Mouse (Mus musculus) frontal cortex, adult 2 months (tissue): ENCODE results near the gene Accs. TPM values are rescaled to one million over a fixed set of nuclear protein-coding genes. Genes with fewer than 3 reads are reported as not detected.
A peak's percentile ranks its signal among the peaks of the same experiment; 100 is the strongest.

ENCODE experiments used
- DNase-seq, 2 experiments: peaks; one replicate each; pipeline ENCODE4 v3.0.0; 2022; ENCODE audit warnings: low spot score in 1 of 2; ENCODE audit errors: extremely low spot score in 1 of 2
- polyA plus RNA-seq: library from polyadenylated mRNA; depleted of rRNA; stranded (reverse); fragments of >200 nt; gene quantifications from 2 replicates; pipeline ENCODE4 v1.2.3, GENCODE M21; 2012; rRNA removed

Gene Accs
- 8.7 and 9.1 TPM in 2 replicates for polyA plus RNA-seq

DNA sequence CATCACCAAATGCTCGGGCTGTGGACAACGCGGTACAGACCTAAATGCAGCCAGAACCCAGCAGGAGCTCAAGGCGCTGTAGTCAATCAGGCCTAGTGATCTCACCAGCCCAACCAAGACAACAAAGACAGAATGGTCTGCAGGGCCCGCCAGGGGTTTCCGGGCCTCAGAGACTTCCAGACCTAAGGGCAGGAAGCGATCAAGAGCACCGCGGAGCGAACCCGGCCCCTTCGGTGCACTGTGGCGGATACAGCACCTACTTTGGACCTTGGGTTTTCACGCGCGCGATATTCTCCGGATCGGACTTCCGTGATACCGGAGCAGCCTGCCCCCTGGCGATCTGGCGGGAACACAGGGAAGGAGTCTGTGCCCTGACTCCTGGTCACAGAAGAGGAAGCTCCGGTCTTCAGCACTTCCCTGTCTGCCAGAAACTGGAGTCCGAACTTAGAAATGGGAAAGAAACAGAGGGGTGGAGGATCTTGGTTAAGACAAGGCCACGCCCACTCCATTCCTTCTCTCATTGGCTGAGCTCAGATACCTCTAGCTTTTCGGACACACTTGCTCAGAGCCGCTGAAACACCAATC is at the start of gene Accs:
Accs (minus strand) TSS at position 439 of the 585 bp plus-strand sequence.
- DNase-seq, result peak; percentile 7 to 57

DNA sequence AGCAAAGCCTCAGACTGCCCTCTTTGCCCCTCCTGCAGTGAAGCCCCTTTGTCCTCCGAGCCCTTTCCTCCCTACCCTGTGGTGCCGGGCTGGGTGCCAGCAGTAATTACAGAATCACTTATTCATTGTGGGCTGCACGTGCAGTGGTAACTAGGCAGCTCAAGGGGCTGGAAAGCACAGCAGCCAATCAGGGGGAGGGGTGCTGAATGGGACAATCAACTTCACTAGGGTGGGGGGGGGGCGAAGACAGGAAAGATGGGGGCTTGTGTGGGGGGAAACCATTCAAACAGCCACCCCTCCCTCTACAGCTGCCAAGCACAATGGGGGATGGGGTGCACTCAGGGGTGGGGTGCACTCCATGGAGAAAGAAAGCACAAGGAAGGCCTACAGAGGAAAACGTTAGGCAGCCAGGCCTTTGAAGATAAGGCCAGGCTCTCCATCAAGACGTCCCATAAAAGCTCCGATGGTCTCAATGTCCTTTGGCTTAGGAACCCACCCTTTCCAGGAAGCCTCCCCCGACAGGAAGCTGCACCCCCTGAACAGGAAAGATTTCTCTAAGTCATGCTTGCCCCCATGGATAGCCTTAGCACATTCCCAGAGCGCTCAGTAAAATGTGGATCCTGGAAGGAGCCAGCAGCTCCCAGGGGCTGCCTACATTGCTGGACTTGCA is 42.0 kb upstream of the Accs start:
- peak; percentile 53 to 77 for DNase-seq

DNA sequence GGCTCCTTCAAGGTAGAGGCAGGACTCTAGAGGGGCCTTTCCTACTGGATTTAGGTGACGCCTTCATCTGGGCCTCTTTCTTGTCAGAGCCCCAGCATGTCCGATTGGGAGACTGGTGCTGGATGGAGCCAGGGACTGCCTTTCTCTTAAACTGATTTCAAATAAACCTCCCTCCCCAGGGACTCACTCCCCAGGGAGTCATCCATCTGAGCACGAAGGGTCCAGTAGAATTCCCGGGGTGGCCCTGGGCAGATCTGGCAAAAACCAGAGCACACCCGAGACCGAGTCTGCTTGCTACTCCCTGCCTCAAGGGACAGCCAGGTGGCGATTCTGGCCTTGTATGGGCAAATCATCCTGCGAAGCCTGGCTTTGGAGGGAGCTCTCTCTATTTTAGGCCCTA is 40.4 kb upstream of the Accs start:
- no peak for DNase-seq

DNA sequence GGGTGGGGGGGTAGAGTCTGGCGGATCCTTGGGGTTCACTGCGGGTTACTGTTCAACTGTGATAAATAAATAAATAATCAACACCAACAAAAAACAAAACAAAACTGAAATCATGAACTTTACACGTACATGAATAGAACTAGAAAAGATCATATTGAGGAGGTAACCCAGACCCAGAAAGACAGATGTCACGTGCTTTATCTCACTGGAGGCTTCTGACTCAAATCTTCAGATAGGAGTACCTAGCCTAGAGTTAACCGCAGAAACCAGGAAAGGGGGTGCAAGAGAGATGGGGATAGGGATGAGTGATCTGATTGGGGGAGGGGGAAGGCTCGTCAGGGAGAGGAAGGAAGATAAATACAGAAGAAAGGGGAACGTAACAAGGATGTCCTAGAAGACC is 39.3 kb upstream of the Accs start:
- no peak for DNase-seq

DNA sequence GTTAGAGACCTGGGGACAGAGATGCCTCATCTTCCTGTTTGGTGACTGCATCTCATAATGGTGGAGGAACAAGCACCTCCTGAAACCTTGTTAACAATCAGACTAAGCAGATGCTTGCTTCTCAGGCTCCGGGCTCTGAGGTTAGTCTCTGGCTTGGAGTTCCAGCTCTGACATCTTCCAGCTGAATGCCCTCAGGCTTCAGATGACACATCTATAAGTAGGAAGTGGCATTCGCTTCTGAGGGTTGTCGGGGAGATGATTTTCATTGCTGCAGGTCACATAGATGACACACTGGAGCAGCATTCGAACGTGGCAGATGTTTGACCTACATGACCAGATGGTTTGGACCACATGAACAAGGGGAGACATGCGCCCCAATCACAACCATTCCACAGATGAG is 38.6 kb upstream of the Accs start:
- no peak for DNase-seq

DNA sequence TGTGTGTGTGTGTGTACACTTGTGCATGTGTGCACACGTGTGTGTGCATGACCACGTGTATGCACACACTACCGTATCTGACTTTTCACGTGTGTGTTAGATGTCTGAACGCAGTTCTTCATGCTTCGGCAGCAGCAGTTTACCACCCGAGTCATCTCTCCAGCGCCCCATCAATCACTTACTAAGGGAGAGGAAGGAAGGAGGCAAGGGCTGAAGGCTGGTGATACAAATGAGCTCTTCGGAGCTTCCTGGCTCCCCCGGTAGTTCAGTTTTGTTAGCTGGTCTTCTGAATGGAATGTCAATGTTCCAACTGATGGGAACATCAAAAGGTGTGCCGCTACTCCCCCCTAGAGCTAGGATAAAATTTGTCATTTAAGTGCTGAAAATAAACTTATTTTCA is 37.5 kb upstream of the Accs start:
- no peak for DNase-seq

DNA sequence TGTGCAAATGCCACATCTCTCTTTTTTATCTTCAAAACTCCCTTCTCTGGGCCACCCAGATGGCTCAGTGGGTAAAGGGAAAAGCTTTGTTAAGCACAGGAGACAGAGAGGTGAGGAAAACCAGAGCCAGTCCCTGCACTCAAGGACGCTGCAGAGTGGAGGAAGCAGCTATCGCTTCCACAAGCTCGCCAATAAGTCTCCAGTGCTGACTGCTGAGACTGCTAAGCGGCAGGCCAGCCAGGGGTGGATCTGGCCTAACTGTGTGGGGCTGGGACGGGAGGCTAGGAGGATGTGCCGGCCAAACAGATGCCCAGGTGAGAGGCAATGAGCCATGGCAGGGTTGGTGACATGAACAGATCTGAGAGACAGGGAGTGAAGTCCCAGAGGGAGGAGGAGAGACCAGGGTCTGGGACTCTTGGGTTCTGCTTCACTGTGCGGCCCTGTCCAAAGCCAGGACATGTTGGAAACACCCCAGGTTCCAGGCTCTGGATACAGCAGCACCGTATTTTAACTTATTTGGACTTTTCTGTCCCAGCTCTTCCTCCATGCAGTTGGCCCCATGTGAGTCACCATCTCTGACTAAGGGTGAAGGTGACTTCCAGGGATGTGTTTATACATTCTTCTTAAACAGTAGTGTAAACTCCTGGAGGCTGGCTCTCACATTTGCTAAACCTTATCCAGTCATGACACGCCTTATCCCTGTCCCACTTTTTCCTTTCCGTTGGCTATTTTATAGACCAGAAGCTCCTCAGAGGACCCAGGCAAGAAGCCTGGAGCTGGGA is 36.5 kb upstream of the Accs start:
- no peak for DNase-seq

DNA sequence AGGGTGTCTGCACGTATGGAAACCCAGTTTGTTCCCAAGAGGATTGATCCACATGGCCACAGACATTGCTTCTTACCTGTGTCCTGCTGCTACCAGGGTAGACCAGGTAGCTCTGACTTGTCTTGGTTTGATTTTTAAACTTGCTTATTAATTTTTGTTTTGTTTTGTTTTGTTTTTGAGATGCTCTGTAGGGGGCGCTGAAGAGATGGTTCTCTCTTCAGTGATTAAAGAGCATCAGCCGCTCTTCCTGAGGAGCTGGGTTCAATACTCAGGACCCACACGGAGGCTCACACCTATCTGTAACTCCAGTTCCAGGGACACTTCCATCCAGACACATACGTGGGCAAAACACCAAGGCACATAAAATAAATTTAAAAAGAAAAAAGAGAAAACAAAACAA is 33.3 kb upstream of the Accs start:
- DNase-seq, result no peak

DNA sequence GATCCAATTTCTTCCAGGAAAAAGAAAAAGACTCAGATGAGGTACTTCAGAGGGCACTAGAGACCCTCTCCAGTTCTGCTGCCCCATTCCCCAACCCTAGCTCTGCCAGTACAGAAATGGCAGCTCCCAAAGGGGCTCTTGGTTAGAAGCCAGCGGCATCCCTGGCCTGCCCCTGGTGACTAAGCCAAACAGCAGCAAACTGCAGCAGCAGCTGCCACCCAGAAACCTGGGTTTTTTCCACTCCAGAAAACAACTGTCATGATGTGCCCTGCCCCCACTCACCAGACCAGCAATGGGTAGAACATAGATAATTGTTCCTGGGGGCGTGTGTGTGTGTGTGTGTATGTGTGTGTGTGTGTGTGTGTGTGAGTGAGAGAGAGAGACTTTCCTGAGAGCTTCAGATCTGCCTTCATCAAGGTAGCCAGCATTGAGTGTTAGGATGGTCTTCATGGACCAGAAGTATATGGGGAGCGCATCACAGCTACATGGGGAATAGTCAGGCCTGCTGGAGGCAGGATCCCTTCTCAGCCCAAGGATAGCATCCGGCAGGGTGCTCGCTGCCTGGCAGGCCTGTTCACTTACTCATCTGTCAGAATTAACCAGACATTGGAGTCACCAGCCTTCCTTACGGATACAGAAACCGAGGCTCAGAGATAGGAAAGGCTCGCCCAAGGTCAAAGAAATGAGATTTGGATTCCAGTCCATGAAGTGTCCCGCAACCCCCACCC is 32.1 kb upstream of the Accs start:
- no peak for DNase-seq

DNA sequence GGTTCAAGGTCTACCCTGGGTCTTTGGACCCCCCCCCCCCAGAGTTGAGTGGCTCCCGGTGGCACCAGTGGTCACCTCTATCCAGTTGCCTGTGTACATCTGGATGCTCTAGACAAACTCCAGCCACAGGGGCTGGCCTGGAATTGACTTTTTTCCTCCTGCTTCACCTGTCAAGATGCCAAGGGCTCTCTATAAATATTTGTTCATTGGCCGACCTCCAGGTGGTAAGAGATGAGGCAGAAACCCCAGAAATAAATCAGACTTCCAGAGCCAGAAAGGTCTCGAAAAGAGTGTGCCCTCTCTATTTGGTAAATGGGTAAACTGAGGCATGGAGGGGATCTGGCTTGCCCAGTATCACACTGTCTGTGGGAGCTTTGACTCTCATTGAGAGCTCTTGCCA is 31.2 kb upstream of the Accs start:
- DNase-seq, result no peak

DNA sequence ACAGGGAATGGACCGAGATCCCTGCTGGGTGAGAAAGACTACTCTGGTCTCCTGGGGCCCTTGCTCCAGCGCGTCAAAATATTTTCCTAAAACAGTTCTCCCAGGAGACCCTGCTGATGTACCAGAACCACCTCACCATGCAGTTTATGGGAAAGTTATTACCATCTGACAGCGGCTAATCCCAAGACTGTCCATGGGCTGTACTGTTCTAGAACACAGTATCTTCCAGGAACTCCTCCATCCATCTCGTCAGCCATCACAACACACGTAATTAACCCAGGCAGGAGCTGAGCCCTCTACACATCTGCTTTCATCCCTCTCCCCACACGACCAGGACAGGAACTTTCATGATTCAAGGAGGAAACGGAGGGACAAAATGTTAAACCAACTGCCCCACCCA is 30.7 kb upstream of the Accs start:
- no peak for DNase-seq

DNA sequence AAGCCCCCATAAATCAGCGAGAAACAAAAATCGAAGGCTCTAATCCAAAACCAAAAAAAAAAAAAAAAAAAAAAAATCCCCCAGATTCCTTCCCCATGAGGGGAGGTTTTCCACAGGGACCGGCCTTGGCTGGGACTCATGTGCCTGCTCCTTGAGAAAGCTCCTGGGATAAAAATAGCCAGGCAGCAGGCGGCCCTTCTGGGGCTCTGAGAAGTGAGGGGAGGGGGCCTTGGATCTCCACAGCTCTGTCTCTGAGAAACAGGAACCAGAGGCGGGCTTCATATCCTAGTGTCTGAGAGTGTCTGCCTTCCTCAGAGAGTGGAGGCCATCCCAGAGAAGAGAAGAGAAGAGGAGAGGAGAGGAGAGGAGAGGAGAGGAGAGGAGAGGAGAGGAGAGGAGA is 27.3 kb upstream of the Accs start:
- no peak for DNase-seq

DNA sequence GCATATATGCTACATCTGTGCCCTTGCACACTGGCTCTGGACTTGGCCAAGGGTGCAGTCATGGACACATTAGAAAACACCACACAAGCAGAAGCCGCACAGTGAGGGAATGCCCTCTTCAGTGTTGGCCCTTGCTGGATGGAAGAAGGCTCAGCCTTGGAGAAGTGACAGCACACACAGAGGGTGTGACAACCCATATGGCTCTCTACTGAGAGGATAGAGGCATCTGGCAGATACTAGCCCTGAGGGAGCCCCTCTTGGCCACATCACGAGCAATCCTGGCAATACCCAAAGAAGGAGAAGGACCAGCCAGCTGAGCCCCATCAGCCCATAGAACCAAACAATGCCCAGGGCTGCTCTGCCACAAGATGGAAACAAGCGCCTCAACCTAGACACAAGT is 24.9 kb upstream of the Accs start:
- no peak for DNase-seq

DNA sequence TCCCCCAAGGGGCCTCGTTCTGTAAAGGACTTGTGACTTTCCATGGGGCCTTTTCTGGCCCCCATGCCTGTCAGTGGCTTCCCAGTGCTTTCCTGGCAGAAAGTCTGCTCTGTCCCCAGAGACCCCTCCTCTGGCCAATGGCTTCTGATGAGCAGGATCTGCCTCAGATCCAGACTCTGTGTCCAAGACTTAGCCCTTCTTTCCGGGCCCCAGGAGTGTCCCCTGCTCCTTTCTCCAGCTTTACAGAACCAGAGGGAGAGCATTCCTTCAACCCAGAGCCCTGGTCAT is 24.4 kb upstream of the Accs start:
- DNase-seq, result no peak

DNA sequence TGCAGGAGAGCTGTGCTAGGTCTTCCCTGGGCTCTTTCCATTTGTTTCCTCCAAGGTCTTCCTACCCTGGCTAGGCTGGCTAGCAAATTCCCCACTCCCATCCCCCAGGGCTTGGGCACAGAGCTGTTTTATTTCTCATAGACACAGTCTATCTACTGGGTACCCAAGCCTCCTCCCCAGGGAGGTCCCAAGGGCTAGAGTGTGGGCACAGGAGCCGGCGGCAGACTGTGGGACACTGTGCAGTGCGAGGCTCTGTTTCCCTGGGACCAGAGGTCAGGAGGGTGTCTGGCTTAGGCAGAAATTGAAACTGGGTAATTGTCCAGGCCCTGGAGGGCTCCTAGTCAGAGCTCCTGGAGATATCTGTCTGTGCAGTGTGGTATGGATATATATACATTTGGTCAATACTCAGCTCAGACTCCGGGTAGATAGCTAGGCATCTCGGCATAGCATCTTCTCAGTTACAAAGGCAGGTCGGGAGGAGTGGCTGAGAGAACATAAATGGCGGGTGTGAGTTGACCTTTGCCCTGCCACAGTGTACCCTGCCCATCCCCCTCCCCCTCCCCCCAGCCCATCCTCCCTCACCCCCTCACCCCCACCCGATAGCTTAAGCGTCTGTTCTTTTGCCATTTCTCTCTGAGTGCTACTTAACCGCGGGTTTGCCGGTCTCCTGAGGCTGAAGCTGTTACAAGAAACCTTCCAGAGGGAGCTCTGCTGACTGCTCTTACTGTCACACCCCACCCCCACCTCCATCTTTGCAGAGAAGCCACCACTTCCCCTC is 23.9 kb upstream of the Accs start:
- DNase-seq, result no peak

DNA sequence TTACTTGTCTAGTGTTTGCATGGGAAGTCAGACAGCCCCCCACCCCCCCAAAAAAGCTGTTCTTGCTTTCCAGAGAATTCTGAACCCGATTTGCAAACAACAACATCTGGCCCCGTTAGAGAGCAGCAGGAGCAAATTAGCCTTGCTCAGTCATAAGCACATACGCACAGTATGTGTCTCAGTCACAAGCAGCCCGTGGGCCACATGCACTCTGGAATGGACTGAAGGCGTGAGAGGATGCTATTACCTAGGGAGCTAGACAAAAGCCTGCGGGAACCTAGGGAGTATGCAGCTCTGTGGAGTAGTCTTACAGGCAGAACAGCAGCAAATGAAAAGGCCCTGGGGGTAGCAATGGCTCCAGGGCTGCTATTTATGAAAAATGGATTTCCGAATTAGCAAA is 22.5 kb upstream of the Accs start:
- no peak for DNase-seq

DNA sequence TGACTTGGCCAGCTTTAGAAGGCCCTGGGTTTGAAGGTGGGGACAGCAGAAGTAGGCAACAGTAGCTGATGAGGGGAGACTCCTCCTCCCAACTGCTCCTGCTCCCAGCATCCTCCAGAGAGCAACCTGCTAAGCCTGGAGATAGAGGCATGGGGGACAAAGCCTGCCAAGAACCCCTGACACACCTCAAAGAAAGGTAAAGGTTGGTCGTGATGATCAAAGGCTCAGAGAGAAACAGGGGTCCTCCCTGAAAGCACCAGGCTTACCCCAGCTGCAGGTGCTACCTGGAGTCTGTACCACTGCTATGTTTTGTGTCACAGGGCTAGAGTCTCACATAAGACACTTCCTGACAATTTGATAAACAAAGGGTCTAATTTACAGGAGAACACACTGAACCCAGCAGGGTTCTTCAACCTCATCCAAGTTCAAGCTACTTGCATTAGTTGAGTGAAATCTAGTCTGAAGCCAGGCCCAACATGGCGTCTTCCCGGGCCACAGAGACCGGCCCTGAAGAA is 21.7 kb upstream of the Accs start:
- no peak for DNase-seq

DNA sequence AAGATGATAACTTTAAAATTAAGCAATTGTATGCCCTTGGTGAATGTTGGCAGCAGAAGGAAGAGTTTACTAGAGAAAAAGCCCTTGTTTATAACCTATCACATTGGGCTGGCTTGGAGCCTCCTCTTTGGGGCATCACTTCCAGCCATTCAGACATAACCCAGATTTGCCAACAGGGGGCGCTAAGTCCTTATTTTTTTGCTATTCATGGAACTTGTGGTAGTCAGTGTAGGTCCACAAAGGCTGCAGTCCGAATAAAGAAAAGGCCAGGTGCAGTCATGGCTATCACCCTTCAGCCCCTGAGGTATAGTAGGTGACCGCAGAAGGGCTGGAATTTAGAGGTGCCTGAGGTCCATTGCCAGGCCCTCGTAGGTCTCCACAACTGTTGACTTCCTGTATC is 21.1 kb upstream of the Accs start:
- peak; percentile 48 to 90 for DNase-seq

DNA sequence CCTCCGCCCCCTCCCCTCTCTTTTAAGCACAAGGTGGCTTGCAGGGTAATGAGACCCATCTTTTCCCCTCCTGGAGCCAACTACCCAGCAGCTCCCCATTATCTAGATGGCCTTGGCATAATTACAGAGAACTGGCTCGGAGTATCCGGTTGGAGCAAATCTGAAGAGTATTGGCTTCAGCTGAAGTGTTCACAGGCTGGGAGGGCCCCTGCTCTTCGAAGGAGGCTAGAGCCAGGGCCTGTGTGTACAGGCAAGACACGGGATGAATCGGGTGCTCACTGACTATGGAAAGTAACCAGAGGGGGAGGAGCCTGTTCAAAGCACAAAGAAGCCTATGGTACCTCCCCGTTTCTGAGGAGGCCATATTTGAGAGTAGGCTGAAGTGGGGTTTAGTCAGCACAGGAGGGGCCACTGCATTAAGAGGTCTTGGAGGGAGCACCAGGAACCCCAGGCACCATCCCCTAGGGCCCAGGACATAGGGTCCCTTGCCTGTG is 19.4 kb upstream of the Accs start, which contains the start of gene Accsl:
Accsl (minus strand) TSS at position 51 of the 494 bp plus-strand sequence.
- no peak for DNase-seq

DNA sequence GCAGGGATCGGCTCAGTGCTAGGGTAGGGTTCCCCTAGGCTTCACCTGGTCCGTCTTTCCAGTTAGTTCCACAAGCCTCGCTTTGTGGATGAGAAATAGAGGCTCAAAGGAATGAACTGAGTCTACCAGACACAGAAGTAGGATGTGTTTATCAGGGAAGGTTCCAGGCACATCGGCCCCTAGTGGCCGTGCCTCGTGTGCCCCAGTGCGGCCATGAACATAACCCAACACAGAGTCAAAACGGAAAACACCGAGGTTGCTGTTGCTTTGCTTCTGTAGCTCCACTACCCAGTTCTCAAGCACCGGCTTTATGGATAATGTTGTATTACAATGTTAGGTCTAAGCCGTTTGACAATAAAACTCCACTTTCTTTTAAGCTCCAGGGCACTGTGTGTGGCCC is 18.8 kb upstream of the Accs start:
- no peak for DNase-seq
